Mouse (Mus musculus): ENCODE results near the gene Ftcd. TPM values are rescaled to one million over a fixed set of nuclear protein-coding genes. Genes with fewer than 3 reads are reported as not detected.

Gene Ftcd
- polyA plus RNA-seq, 1 experiment = 4.0 TPM

DNA sequence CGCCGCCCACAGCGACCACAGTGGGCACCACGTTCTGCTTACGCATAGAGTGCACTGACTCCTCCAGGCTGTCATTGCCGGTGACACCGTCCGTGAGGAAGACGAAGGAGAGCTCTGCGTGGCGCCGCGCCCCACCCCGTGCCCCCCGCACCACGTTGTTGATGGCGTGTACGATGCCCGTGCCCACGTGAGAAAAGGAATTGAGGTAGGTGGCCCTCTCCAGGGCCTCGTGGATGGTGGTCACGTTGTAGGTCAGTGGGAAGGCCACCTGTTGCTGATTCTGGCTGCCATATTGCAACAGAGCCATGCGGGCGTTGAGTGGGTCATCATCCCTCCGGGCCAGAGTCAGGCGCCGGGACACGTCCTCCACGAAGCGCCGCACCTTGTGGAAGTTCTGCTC is 20.9 kb downstream of the Ftcd start:
- Histone ChIP-seq H3K27me3 (replicated peaks; ENCODE audit: control insufficient read depth, insufficient read depth, low read length) (no peaks in the 10 kb centered on the region), H3K4me1 (ENCODE audit: control insufficient read depth, insufficient read depth, low read length) (no peaks in the 10 kb centered on the region), H3K27ac (ENCODE audit: insufficient read depth, low read depth, low read length) (no peak overlapping the region), H3K36me3 (ENCODE audit: control insufficient read depth, insufficient read depth, low read length) (no peaks in the 10 kb centered on the region), H3K4me3 (ENCODE audit: insufficient read depth, low read depth, low read length) (no peak overlapping the region)
- no peak for TF ChIP-seq POLR2A (IDR thresholded peaks at IDR 0.05; ENCODE audit: low read depth, low read length)
- TF ChIP-seq CTCF (conservative IDR thresholded peaks at IDR 0.05; ENCODE audit: insufficient read depth, insufficient read length, low read depth, low read length) = no peak
- 92% methylated on average over 31 of the region's 31 CpGs for WGBS
- no peak for DNase-seq

DNA sequence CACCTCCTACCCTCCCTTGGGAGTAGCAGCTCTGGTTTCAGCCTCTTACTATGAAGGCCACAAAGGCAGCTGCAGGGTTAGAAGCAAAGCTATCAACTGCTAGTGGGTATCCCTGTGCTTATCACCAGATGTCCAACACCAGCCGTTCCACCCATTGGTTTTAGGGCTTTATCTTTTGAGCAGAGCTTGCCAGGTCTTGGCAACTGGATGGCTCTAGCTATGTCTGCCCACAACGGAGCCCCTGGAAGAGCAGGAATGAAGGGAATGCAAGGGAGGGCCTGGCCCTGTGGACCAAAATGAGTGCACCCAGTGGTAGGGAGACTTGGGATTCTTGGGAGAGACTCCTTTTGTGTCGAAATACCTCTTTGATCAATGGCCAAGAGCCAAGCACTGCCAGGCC is 27.2 kb downstream of the Ftcd start:
- 65% methylated on average over 3 of the region's 3 CpGs for WGBS
- Histone ChIP-seq H3K27me3 (replicated peaks; ENCODE audit: control insufficient read depth, insufficient read depth, low read length) (no peaks in the 10 kb centered on the region), H3K27ac (ENCODE audit: insufficient read depth, low read depth, low read length) (no peak overlapping the region), H3K36me3 (ENCODE audit: control insufficient read depth, insufficient read depth, low read length) (no peaks in the 10 kb centered on the region), H3K4me3 (ENCODE audit: insufficient read depth, low read depth, low read length) (no peak overlapping the region), H3K4me1 (ENCODE audit: control insufficient read depth, insufficient read depth, low read length) (no peaks in the 10 kb centered on the region)
- TF ChIP-seq CTCF (conservative IDR thresholded peaks at IDR 0.05; ENCODE audit: insufficient read depth, insufficient read length, low read depth, low read length) = no peak
- TF ChIP-seq POLR2A (IDR thresholded peaks at IDR 0.05; ENCODE audit: low read depth, low read length) = no peak
- no peak for DNase-seq

DNA sequence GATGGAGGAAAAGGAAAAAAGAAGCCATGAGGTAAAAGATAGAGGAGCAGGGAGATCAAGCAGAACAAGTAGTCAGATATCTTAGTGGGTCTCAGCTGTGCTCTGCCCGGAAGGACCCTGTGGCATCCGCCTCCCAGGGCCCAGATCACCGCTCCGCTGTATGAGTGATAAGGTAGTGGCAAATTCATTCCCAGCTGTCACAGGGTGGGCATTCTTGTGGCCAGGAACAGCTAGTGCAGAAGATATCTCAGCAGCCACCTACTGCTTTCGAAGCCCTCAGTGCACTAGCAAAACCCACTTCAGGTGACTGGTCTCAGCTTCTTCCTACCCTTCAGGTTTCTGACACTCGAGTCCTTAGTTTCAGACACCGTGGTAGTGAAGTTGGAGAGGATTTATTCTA is 37.0 kb downstream of the Ftcd start:
- 79% methylated on average over 7 of the region's 7 CpGs for WGBS
- no peak for DNase-seq
- Histone ChIP-seq H3K36me3 (ENCODE audit: control insufficient read depth, insufficient read depth, low read length) (no peaks in the 10 kb centered on the region), H3K27ac (ENCODE audit: insufficient read depth, low read depth, low read length) (no peak overlapping the region), H3K4me1 (ENCODE audit: control insufficient read depth, insufficient read depth, low read length) (no peaks in the 10 kb centered on the region), H3K27me3 (replicated peaks; ENCODE audit: control insufficient read depth, insufficient read depth, low read length) (no peaks in the 10 kb centered on the region), H3K4me3 (ENCODE audit: insufficient read depth, low read depth, low read length) (no peak overlapping the region)
- TF ChIP-seq CTCF (conservative IDR thresholded peaks at IDR 0.05; ENCODE audit: insufficient read depth, insufficient read length, low read depth, low read length) = no peak
- TF ChIP-seq POLR2A (IDR thresholded peaks at IDR 0.05; ENCODE audit: low read depth, low read length) = no peak

DNA sequence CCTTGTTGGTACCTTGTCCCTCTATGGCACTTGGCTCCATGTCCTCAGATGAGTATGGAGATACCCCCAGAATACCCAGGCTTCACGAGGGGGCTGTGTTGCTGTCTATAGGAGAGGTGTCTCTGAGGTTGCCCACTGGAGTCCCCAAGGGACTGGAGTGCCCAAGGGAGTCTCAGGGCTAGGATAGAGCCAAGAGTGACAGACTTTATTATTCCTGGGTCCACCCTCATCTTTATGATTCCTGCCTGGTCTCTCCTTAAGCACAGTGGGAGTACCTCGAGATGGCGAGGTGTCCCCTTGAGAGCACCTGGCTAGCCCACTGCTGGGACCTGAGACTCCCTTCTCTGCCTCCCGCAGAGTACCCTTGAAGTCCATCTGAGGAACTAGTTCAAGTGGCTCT is 47.0 kb downstream of the Ftcd start:
- Histone ChIP-seq H3K27ac (ENCODE audit: insufficient read depth, low read depth, low read length) (no peak overlapping the region), H3K36me3 (ENCODE audit: control insufficient read depth, insufficient read depth, low read length) (no peaks in the 10 kb centered on the region), H3K4me1 (ENCODE audit: control insufficient read depth, insufficient read depth, low read length) (no peaks in the 10 kb centered on the region), H3K27me3 (replicated peaks; ENCODE audit: control insufficient read depth, insufficient read depth, low read length) (no peaks in the 10 kb centered on the region), H3K4me3 (ENCODE audit: insufficient read depth, low read depth, low read length) (no peak overlapping the region)
- 76% methylated on average over 4 of the region's 4 CpGs for WGBS
- DNase-seq = no peak
- no peak for TF ChIP-seq CTCF (conservative IDR thresholded peaks at IDR 0.05; ENCODE audit: insufficient read depth, insufficient read length, low read depth, low read length)
- no peak for TF ChIP-seq POLR2A (IDR thresholded peaks at IDR 0.05; ENCODE audit: low read depth, low read length)

DNA sequence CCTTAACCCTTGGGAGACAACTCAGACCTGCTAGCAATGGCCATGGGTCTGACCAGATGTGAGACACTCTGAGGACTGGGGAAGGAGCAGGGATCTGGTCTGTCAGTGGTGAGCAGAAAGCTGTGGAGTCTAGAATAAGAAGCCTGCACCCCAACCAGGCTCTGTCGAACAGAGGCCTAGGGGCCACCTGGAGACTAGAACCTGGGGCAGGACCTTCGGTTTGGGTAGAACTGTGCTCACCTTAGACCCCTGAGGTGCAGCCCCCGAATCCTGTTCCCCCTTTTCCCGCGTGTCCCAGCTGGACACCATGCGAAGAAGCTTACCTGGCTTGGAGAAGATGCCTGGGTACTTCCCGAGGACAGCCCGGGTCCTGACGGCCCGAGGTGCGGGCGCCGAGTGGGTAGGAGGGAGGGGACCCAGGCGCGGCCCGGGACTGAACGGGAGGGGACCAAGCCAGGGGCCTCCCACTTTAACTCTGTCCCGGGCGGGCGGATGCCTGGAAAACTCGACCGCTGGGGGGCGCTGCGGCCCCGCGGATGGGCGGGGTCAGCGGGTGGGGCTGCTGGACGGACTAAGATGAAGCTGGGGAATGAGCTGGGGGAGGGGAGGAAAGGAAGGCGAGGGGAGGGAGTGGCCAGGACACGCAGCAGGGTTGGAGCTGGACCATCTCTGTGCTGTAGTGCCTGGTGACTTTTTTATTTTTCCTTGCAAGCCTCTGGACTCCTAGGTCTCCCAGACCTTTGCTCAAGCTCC is 47.7 kb downstream of the Ftcd start, which contains the start of gene Col6a2:
Gene Col6a2, minus strand, starts transcription at position 703 of the 753 bp plus-strand sequence.
- H3K4me3 ChIP-seq (ENCODE audit: insufficient read depth, low read depth, low read length) = peak within 1 kb of the TSS; percentile 49
- TF ChIP-seq CTCF (conservative IDR thresholded peaks at IDR 0.05; ENCODE audit: insufficient read depth, insufficient read length, low read depth, low read length) (peak; percentile 36), POLR2A (IDR thresholded peaks at IDR 0.05; ENCODE audit: low read depth, low read length) (no peak)
- no peak within 1 kb of the TSS for H3K27ac ChIP-seq (ENCODE audit: insufficient read depth, low read depth, low read length)
- no peaks in the 10 kb centered on the region for H3K27me3 ChIP-seq (replicated peaks; ENCODE audit: control insufficient read depth, insufficient read depth, low read length)
- peak; percentile 83 for DNase-seq
- no peaks in the 10 kb centered on the region for H3K36me3 ChIP-seq (ENCODE audit: control insufficient read depth, insufficient read depth, low read length)
- 6% methylated on average over 31 of the region's 31 CpGs for WGBS
- no peaks in the 10 kb centered on the region for H3K4me1 ChIP-seq (ENCODE audit: control insufficient read depth, insufficient read depth, low read length)

DNA sequence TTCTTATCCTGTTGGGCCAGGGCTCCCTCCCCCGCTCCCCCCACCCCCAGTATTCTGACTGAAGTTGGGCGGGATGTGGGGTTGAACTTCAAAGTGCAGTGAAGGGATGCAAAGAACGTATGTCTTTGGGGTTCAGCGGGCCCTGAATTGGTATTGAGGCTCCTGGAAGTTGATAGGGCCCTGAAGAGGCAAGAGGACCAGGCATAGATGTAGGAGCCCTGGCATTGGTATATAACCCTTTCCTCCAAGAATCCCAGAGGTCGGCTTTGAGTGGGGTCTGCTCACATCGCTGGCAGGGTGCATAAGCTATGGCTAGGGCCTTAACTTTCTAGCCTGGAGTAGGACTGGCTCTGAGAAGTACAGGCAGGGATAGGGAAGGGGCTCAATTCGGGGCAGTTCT is 48.3 kb downstream of the Ftcd start:
- H3K27ac ChIP-seq (ENCODE audit: insufficient read depth, low read depth, low read length) = no peak overlapping the region
- no peaks in the 10 kb centered on the region for H3K36me3 ChIP-seq (ENCODE audit: control insufficient read depth, insufficient read depth, low read length)
- no peak for TF ChIP-seq POLR2A (IDR thresholded peaks at IDR 0.05; ENCODE audit: low read depth, low read length)
- no peak for TF ChIP-seq CTCF (conservative IDR thresholded peaks at IDR 0.05; ENCODE audit: insufficient read depth, insufficient read length, low read depth, low read length)
- 26% methylated on average over 7 of the region's 7 CpGs for WGBS
- no peaks in the 10 kb centered on the region for H3K4me1 ChIP-seq (ENCODE audit: control insufficient read depth, insufficient read depth, low read length)
- no peak overlapping the region for H3K4me3 ChIP-seq (ENCODE audit: insufficient read depth, low read depth, low read length)
- H3K27me3 ChIP-seq (replicated peaks; ENCODE audit: control insufficient read depth, insufficient read depth, low read length) = no peaks in the 10 kb centered on the region
- no peak for DNase-seq

DNA sequence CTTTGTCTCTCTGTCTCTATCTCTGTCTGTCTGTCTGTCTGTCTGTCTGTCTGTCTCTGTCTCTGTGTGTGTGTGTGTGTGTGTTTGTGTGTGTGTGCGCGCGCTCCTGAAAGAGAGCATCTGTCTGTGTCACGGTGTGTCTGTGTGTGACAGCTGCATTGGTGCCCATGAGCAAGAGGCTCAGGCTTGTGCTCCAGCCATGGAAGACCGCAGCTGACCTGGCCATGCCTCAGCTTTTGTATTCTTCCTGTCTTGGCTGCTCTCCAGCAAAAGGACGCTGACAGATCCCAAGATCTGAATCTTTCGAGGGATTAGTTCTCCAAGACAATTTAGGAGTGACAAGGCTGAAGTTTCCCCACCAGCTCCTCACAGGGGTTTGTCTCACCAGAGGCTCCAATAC is 49.5 kb downstream of the Ftcd start:
- no peak for TF ChIP-seq POLR2A (IDR thresholded peaks at IDR 0.05; ENCODE audit: low read depth, low read length)
- TF ChIP-seq CTCF (conservative IDR thresholded peaks at IDR 0.05; ENCODE audit: insufficient read depth, insufficient read length, low read depth, low read length) = no peak
- WGBS = 68% methylated on average over 7 of the region's 7 CpGs
- no peaks in the 10 kb centered on the region for H3K4me1 ChIP-seq (ENCODE audit: control insufficient read depth, insufficient read depth, low read length)
- no peaks in the 10 kb centered on the region for H3K36me3 ChIP-seq (ENCODE audit: control insufficient read depth, insufficient read depth, low read length)
- H3K27ac ChIP-seq (ENCODE audit: insufficient read depth, low read depth, low read length) = no peak overlapping the region
- DNase-seq = no peak
- H3K4me3 ChIP-seq (ENCODE audit: insufficient read depth, low read depth, low read length) = no peak overlapping the region
- H3K27me3 ChIP-seq (replicated peaks; ENCODE audit: control insufficient read depth, insufficient read depth, low read length) = no peaks in the 10 kb centered on the region

Data from kidney, adult 2 months (tissue).